Mouse (Mus musculus) lung, postnatal 10 days (tissue): ENCODE results near the gene Lyl1.

Experiments
- DNase-seq: peaks from one replicate; pipeline ENCODE4 v3.0.0; 2021

Lyl1 gene

DNA sequence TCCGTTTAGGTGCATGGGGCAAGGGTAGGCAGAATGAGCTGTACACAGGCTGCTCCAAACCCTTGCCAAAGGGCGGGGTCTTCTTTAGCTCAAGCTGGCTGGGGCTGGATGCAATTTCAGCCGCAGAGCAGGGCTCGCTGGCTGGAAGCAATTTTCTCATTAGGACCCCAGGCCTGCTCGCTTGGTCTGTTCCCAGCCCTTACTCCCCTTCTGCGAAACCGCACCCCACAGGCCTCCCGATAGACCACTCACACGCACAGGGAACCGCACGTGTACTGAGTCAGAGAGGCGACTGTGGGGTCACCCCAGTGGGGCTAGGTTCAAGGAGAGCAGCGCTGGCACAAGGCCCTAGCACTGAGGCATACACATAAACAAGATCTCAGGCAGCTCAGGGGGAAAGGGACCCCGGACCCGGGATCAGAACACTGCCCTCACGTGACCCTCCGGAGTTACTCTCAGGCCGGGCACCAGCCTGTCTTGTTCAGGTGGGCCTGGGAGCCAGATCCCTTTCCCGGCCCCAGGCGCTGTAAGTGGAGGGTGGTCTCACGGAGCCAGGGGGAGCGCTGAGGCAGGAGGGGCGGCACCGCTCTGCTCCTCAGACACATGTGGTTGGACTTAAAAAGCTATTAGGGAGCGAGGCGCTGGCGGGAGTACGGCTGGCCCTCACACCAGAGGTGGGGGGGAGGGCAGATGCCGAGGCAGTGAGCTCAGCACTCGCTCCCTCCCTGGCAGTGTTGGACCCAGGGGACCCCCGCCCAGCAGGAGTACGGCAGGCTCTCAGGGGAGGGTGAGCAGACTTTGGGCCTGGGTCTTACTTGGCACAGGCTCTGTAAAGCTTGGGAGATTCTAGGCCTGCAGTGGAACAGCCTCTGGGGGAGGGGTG is 41.2 kb downstream of the Lyl1 start:
- peak; percentile 79 for DNase-seq

DNA sequence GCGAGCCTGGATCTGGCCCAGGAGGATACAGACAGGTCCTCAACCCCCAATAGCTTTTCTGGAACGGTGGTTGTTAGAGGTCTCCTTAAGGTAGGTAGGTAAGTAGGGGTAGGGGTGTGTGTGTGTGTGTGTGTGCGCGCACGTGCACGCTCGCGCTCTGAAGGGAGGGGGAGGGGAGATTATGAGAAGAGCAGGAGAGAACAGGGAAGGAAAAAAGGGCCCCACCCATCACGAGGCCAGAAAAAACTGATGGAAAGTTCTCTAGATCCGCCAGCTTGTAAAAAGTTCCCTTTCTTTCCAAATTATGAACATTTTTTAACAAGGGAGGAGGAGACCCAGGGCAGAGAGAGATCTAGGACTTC is 41.8 kb downstream of the Lyl1 start:
- peak; percentile 58 for DNase-seq

- peak; percentile 91 for DNase-seq
These were observed 42.5 kb downstream of the Lyl1 start for GRCm38 (mm10) chr8:84743517-84744420.

GRCm38 (mm10) chr8:84745032-84745925 is 44.0 kb downstream of the Lyl1 start:
- DNase-seq = peak; percentile 48

GRCm38 (mm10) chr8:84749519-84749918 is 48.3 kb downstream of the Lyl1 start:
- DNase-seq = no peak

DNA sequence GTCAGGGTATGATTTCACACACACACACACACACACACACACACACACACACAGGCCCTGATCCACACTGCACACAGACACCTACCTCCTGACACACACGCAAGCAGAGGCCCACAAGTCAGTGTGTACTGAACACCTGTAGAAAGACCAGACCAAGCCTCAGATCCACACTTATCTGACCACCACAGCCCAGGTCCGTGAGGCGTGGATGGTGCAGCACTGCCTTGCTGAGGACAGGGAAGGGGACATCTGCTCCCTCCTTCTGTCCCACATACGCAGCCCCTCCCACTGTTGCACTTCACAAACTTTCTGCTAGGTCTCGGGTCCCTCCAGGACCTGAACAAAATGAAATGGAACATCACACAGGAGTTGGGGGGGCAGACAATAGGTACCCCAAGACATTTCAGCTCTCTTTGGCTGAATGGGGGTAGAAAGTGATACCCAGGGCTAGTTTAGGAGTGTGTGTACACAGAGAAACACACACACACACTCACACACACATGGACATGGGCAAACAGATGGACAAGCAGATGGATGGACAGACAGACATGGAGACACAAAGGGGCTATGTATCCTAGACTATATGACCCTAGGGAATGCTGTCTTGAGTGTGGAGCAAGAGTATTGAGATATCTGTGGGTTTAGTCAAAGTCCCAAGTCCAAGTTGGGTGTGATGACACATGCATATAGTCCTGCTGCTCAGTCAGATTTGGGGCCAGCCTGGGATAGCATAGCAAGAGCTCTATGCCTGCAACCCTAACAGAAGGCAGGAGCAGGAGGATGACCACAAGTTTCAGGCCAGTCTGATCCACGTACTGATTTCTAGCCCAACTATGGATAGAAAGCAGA is 51.7 kb downstream of the Lyl1 start:
- DNase-seq = no peak
